Mouse (Mus musculus) urinary bladder, postnatal 36 days (tissue): ENCODE results near the gene Fam185a.

Source experiments
- DNase-seq, 2 experiments: peaks; one replicate each; pipeline ENCODE4 v3.0.0; 2022; ENCODE audit warnings: low spot score in 2 of 2, mixed read lengths in 1 of 2

Gene Fam185a

GRCm38 (mm10) chr5:21493294-21493999 is 68.7 kb downstream of the Fam185a start:
- no peak for DNase-seq

GRCm38 (mm10) chr5:21494781-21495180 is 70.0 kb downstream of the Fam185a start:
- DNase-seq: no peak

GRCm38 (mm10) chr5:21496321-21496720 is 71.6 kb downstream of the Fam185a start:
- DNase-seq: peak in 1 of 2 experiments; percentile 19

GRCm38 (mm10) chr5:21496881-21497280 is 72.1 kb downstream of the Fam185a start:
- peak in 1 of 2 experiments; percentile 21 for DNase-seq

GRCm38 (mm10) chr5:21498490-21498889 is 73.7 kb downstream of the Fam185a start:
- DNase-seq: no peak

GRCm38 (mm10) chr5:21498925-21499324 is 74.2 kb downstream of the Fam185a start:
- no peak for DNase-seq

- no peak for DNase-seq
These were observed 75.4 kb downstream of the Fam185a start for GRCm38 (mm10) chr5:21500133-21500532.

- no peak for DNase-seq
These were observed 76.2 kb downstream of the Fam185a start for GRCm38 (mm10) chr5:21500941-21501340.

GRCm38 (mm10) chr5:21502936-21503610 is 78.3 kb downstream of the Fam185a start:
- DNase-seq: no peak

GRCm38 (mm10) chr5:21505159-21505558 is 80.4 kb downstream of the Fam185a start:
- no peak for DNase-seq

GRCm38 (mm10) chr5:21506887-21507286 is 82.1 kb downstream of the Fam185a start:
- DNase-seq: no peak

- DNase-seq: no peak
These were observed 85.0 kb downstream of the Fam185a start for GRCm38 (mm10) chr5:21509801-21510200.

- DNase-seq: no peak
These were observed 88.6 kb downstream of the Fam185a start for GRCm38 (mm10) chr5:21513363-21513762.

- DNase-seq: no peak
These were observed 92.8 kb downstream of the Fam185a start for GRCm38 (mm10) chr5:21517562-21517961.

- DNase-seq: no peak
These were observed 93.4 kb downstream of the Fam185a start for GRCm38 (mm10) chr5:21518207-21518606.

- DNase-seq: no peak
These were observed 94.4 kb downstream of the Fam185a start for GRCm38 (mm10) chr5:21519166-21519565.

GRCm38 (mm10) chr5:21526835-21527485 is 102.2 kb downstream of the Fam185a start:
- DNase-seq: no peak

GRCm38 (mm10) chr5:21527488-21527911 is 102.7 kb downstream of the Fam185a start:
- DNase-seq: peak in 1 of 2 experiments; percentile 52

- no peak for DNase-seq
These were observed 103.5 kb downstream of the Fam185a start for GRCm38 (mm10) chr5:21528068-21528842.

- DNase-seq: no peak
These were observed 104.5 kb downstream of the Fam185a start for GRCm38 (mm10) chr5:21529110-21529720.
